Mouse (Mus musculus) lung, adult 2 months (tissue): ENCODE measurements around the gene Slc13a2.

Experiments used
- CTCF ChIP-seq: fragments of 200-500 bp; IDR thresholded peaks from 2 replicates; pipeline ENCODE4 v1.5.1; 2011; ENCODE audit warnings: mild to moderate bottlenecking, low read length, control low read depth; ENCODE audit not compliant: insufficient read depth
- POLR2A ChIP-seq: fragments of 200-500 bp; IDR thresholded peaks from 2 replicates; pipeline ENCODE4 v1.6.1; 2011; ENCODE audit warnings: low read depth, mild to moderate bottlenecking, control low read depth, low read length, borderline replicate concordance; ENCODE audit errors: extremely low read depth

GRCm38 (mm10) chr11:78461894-78462293 lies 39.9 kb upstream of the Slc13a2 start:
- TF ChIP-seq CTCF (no peak), POLR2A (no peak)
